Mouse (Mus musculus): ENCODE measurements around the gene Pfkm. TPM values are rescaled to one million over a fixed set of nuclear protein-coding genes. Genes with fewer than 3 reads are reported as not detected.

Pfkm gene
- polyA plus RNA-seq, 1 experiment, result 401 TPM

- Histone ChIP-seq H3K4me2 (ENCODE audit: low read depth) (no peak overlapping the region), H3K4me3 (no peak overlapping the region), H3K79me2 (ENCODE audit: control insufficient read depth, insufficient read depth) (no peaks in the 10 kb centered on the region), H3K36me3 (ENCODE audit: control insufficient read depth, insufficient read depth) (peaks cover 38% of the 10 kb centered on the region), H3ac (ENCODE audit: control insufficient read depth, insufficient read length) (no peak overlapping the region), H3K27me3 (ENCODE audit: control insufficient read depth, insufficient read depth, insufficient read length) (no peaks in the 10 kb centered on the region)
- TF ChIP-seq E2F4 (IDR thresholded peaks at IDR 0.05; ENCODE audit: insufficient read depth), result no peak
- TF ChIP-seq MYOG (IDR thresholded peaks at IDR 0.05; ENCODE audit: control insufficient read depth in 1 of 3, insufficient read depth in 1 of 3, insufficient read length in 2 of 3, low read depth in 2 of 3), result no peak
- TF ChIP-seq CEBPB (IDR thresholded peaks at IDR 0.05; ENCODE audit: insufficient read depth, poor library complexity, severe bottlenecking), result no peak
Observed at GRCm38 (mm10) chr15:98119363-98119762, 27.0 kb downstream of the Pfkm start.

GRCm38 (mm10) chr15:98120831-98121230 lies 28.4 kb downstream of the Pfkm start:
- peaks cover 49% of the 10 kb centered on the region for H3K36me3 ChIP-seq (ENCODE audit: control insufficient read depth, insufficient read depth)
- no peak for TF ChIP-seq POLR2A (IDR thresholded peaks at IDR 0.05; ENCODE audit: insufficient read length, low read depth)
- TF ChIP-seq MYOG (IDR thresholded peaks at IDR 0.05; ENCODE audit: control insufficient read depth in 1 of 3, insufficient read depth in 1 of 3, insufficient read length in 2 of 3, low read depth in 2 of 3), result no peak
- TF ChIP-seq E2F4 (IDR thresholded peaks at IDR 0.05; ENCODE audit: insufficient read depth), result no peak
- no peak for TF ChIP-seq TCF3 (IDR thresholded peaks at IDR 0.05; ENCODE audit: insufficient read length, low read depth)
- no peak for TF ChIP-seq CEBPB (IDR thresholded peaks at IDR 0.05; ENCODE audit: insufficient read depth, poor library complexity, severe bottlenecking)
- TF ChIP-seq POLR2AphosphoS2 (IDR thresholded peaks at IDR 0.05; ENCODE audit: insufficient read length, low read depth), result no peak
- no peak for TF ChIP-seq TCF12 (IDR thresholded peaks at IDR 0.05; ENCODE audit: insufficient read depth, poor library complexity, severe bottlenecking)
- TF ChIP-seq MAX (IDR thresholded peaks at IDR 0.05; ENCODE audit: low read depth), result no peak
- TF ChIP-seq MYOD1 (IDR thresholded peaks at IDR 0.05; ENCODE audit: control insufficient read depth in 1 of 3, insufficient read length in 2 of 3, low read depth in 2 of 3), result no peak
- no peak for TF ChIP-seq REST (IDR thresholded peaks at IDR 0.05; ENCODE audit: insufficient read depth, insufficient read length)
- TF ChIP-seq SRF (IDR thresholded peaks at IDR 0.05; ENCODE audit: control insufficient read depth, insufficient read length, low read depth), result no peak
- TF ChIP-seq USF1 (IDR thresholded peaks at IDR 0.05; ENCODE audit: low read depth), result no peak
- H3K27me3 ChIP-seq (ENCODE audit: control insufficient read depth, insufficient read depth, insufficient read length), result no peaks in the 10 kb centered on the region
- H3K79me2 ChIP-seq (ENCODE audit: control insufficient read depth, insufficient read depth), result no peaks in the 10 kb centered on the region
- H3K4me3 ChIP-seq, result no peak overlapping the region
- no peak overlapping the region for H3ac ChIP-seq (ENCODE audit: control insufficient read depth, insufficient read length)
- H3K4me2 ChIP-seq (ENCODE audit: low read depth), result no peak overlapping the region

- Histone ChIP-seq H3K27me3 (ENCODE audit: control insufficient read depth, insufficient read depth, insufficient read length) (no peaks in the 10 kb centered on the region), H3ac (ENCODE audit: control insufficient read depth, insufficient read length) (no peak overlapping the region), H3K36me3 (ENCODE audit: control insufficient read depth, insufficient read depth) (peaks cover 40% of the 10 kb centered on the region), H3K79me2 (ENCODE audit: control insufficient read depth, insufficient read depth) (no peaks in the 10 kb centered on the region), H3K4me2 (ENCODE audit: low read depth) (no peak overlapping the region), H3K4me3 (no peak overlapping the region)
- no peak for TF ChIP-seq TCF12 (IDR thresholded peaks at IDR 0.05; ENCODE audit: insufficient read depth, poor library complexity, severe bottlenecking)
- peak; percentile 48 for TF ChIP-seq POLR2AphosphoS2 (IDR thresholded peaks at IDR 0.05; ENCODE audit: insufficient read length, low read depth)
- TF ChIP-seq POLR2A (IDR thresholded peaks at IDR 0.05; ENCODE audit: insufficient read length, low read depth), result peak; percentile 15
- TF ChIP-seq REST (IDR thresholded peaks at IDR 0.05; ENCODE audit: insufficient read depth, insufficient read length), result no peak
Observed at GRCm38 (mm10) chr15:98131001-98131400, 38.6 kb downstream of the Pfkm start.

- Histone ChIP-seq H3K79me2 (ENCODE audit: control insufficient read depth, insufficient read depth) (no peaks in the 10 kb centered on the region), H3ac (ENCODE audit: control insufficient read depth, insufficient read length) (no peak overlapping the region), H3K27me3 (ENCODE audit: control insufficient read depth, insufficient read depth, insufficient read length) (no peaks in the 10 kb centered on the region), H3K4me3 (no peak overlapping the region), H3K4me2 (ENCODE audit: low read depth) (no peak overlapping the region), H3K36me3 (ENCODE audit: control insufficient read depth, insufficient read depth) (peaks cover 39% of the 10 kb centered on the region)
- TF ChIP-seq POLR2AphosphoS2 (IDR thresholded peaks at IDR 0.05; ENCODE audit: insufficient read length, low read depth), result no peak
Observed at GRCm38 (mm10) chr15:98131451-98131850, 39.1 kb downstream of the Pfkm start.

- Histone ChIP-seq H3K27me3 (ENCODE audit: control insufficient read depth, insufficient read depth, insufficient read length) (no peaks in the 10 kb centered on the region), H3K36me3 (ENCODE audit: control insufficient read depth, insufficient read depth) (peaks cover 42% of the 10 kb centered on the region), H3ac (ENCODE audit: control insufficient read depth, insufficient read length) (no peak overlapping the region), H3K4me2 (ENCODE audit: low read depth) (no peak overlapping the region), H3K4me3 (no peak overlapping the region), H3K79me2 (ENCODE audit: control insufficient read depth, insufficient read depth) (no peaks in the 10 kb centered on the region)
- TF ChIP-seq POLR2AphosphoS2 (IDR thresholded peaks at IDR 0.05; ENCODE audit: insufficient read length, low read depth), result peak; percentile 69
- TF ChIP-seq USF1 (IDR thresholded peaks at IDR 0.05; ENCODE audit: low read depth), result no peak
- peak; percentile 24 for TF ChIP-seq POLR2A (IDR thresholded peaks at IDR 0.05; ENCODE audit: insufficient read length, low read depth)
- TF ChIP-seq TCF3 (IDR thresholded peaks at IDR 0.05; ENCODE audit: insufficient read length, low read depth), result no peak
Observed at GRCm38 (mm10) chr15:98131942-98132655, 39.7 kb downstream of the Pfkm start.

GRCm38 (mm10) chr15:98133471-98133870 lies 41.1 kb downstream of the Pfkm start:
- no peak overlapping the region for H3K4me2 ChIP-seq (ENCODE audit: low read depth)
- no peak overlapping the region for H3ac ChIP-seq (ENCODE audit: control insufficient read depth, insufficient read length)
- H3K36me3 ChIP-seq (ENCODE audit: control insufficient read depth, insufficient read depth), result peaks cover 41% of the 10 kb centered on the region
- H3K79me2 ChIP-seq (ENCODE audit: control insufficient read depth, insufficient read depth), result no peaks in the 10 kb centered on the region
- TF ChIP-seq REST (IDR thresholded peaks at IDR 0.05; ENCODE audit: insufficient read depth, insufficient read length), result no peak
- no peak for TF ChIP-seq CEBPB (IDR thresholded peaks at IDR 0.05; ENCODE audit: insufficient read depth, poor library complexity, severe bottlenecking)
- no peak for TF ChIP-seq E2F4 (IDR thresholded peaks at IDR 0.05; ENCODE audit: insufficient read depth)
- no peak for TF ChIP-seq TCF3 (IDR thresholded peaks at IDR 0.05; ENCODE audit: insufficient read length, low read depth)
- peak; percentile 2 for TF ChIP-seq POLR2A (IDR thresholded peaks at IDR 0.05; ENCODE audit: insufficient read length, low read depth)
- TF ChIP-seq SRF (IDR thresholded peaks at IDR 0.05; ENCODE audit: control insufficient read depth, insufficient read length, low read depth), result no peak
- TF ChIP-seq POLR2AphosphoS2 (IDR thresholded peaks at IDR 0.05; ENCODE audit: insufficient read length, low read depth), result peak; percentile 35
- no peak for TF ChIP-seq TCF12 (IDR thresholded peaks at IDR 0.05; ENCODE audit: insufficient read depth, poor library complexity, severe bottlenecking)
- no peak for TF ChIP-seq MAX (IDR thresholded peaks at IDR 0.05; ENCODE audit: low read depth)
- TF ChIP-seq MYOG (IDR thresholded peaks at IDR 0.05; ENCODE audit: control insufficient read depth in 1 of 3, insufficient read depth in 1 of 3, insufficient read length in 2 of 3, low read depth in 2 of 3), result no peak
- no peak for TF ChIP-seq MYOD1 (IDR thresholded peaks at IDR 0.05; ENCODE audit: control insufficient read depth in 1 of 3, insufficient read length in 2 of 3, low read depth in 2 of 3)
- TF ChIP-seq USF1 (IDR thresholded peaks at IDR 0.05; ENCODE audit: low read depth), result no peak
- H3K27me3 ChIP-seq (ENCODE audit: control insufficient read depth, insufficient read depth, insufficient read length), result no peaks in the 10 kb centered on the region
- no peak overlapping the region for H3K4me3 ChIP-seq

All from myocyte (in vitro differentiated cells).